Mouse (Mus musculus): ENCODE measurements around the gene Elfn2. TPM values are rescaled to one million over a fixed set of nuclear protein-coding genes. Genes with fewer than 3 reads are reported as not detected.

Gene Elfn2
- polyA plus RNA-seq, 1 experiment, result 0.01 TPM

DNA sequence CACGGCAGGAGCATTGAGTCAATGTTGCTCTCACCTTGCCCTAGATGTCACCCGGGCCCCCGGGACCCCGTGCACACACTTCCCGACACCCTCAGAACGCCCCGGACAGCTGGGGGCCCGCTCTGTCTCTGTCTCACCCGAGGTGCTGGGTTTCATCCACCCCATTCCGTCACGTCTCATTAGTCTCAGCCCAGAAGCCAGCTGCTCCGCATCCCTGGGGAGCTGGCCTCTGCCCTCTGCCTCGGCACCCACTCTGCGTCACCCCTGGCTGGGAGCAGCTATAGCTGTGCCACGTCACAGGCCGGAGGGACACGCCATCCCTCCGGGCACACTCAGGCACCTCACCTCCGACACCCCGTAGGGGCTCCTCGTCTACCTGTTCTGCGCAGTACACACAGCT is 38.3 kb downstream of the Elfn2 start:
- Histone ChIP-seq H3K4me1 (ENCODE audit: control insufficient read depth) (no peaks in the 10 kb centered on the region), H3K9me3 (ENCODE audit: control insufficient read depth, low read length) (no peaks in the 10 kb centered on the region), H3K36me3 (ENCODE audit: control insufficient read depth) (no peaks in the 10 kb centered on the region), H3K27me3 (ENCODE audit: control insufficient read depth) (peaks cover 8% of the 10 kb centered on the region; the same call in 1 of the 2 replicates), H3K4me3 (replicated peaks) (no peak overlapping the region)
- no peak for TF ChIP-seq GATA1 (IDR thresholded peaks at IDR 0.05; ENCODE audit: low read length)
- no peak for TF ChIP-seq TAL1 (IDR thresholded peaks at IDR 0.05; ENCODE audit: low read length)

DNA sequence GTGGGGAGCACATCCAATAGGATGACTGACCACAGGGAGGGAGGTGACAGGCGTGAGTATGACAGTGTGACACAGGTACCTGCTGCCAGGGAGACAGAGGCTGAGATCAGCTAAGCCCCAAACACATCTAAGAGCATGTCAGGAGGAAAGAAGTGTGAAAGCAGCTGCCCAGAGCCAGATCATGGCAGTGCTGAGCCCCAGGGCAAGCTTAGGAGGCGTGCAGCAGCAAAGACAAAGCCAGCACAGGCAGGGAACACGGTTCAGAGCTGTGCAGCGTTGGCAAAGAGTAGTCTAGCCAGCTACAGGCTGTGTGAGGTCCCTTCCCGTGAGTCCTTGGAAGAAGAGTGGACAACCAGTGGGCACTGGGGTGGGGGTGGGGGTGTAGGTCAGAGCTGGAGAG is 40.9 kb downstream of the Elfn2 start:
- TF ChIP-seq TAL1 (IDR thresholded peaks at IDR 0.05; ENCODE audit: low read length) (no peak), GATA1 (IDR thresholded peaks at IDR 0.05; ENCODE audit: low read length) (no peak)
- Histone ChIP-seq H3K9me3 (ENCODE audit: control insufficient read depth, low read length) (no peaks in the 10 kb centered on the region), H3K27me3 (ENCODE audit: control insufficient read depth) (peaks cover 15% of the 10 kb centered on the region), H3K36me3 (ENCODE audit: control insufficient read depth) (no peaks in the 10 kb centered on the region), H3K4me1 (ENCODE audit: control insufficient read depth) (no peaks in the 10 kb centered on the region), H3K4me3 (replicated peaks) (no peak overlapping the region)

DNA sequence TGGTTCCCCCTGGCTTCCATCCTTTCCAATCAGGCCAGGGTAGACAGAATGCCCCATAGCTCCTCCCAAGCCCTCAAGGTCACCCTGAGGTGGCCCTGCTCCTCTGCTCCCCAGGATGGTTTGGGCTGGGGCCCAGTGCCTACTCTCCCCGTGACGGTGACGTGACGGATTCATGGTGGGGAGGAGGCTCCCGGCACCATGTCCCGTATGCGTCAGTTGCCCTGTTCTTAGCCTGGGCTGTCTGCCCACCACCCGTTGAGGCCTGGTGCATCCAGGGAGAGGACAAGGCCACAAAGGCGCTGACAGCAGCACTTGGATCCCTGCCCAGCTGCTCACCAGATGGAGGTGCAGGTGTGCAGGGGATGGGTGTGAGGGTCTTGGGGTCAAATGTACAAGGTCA is 41.6 kb downstream of the Elfn2 start:
- Histone ChIP-seq H3K36me3 (ENCODE audit: control insufficient read depth) (no peaks in the 10 kb centered on the region), H3K4me1 (ENCODE audit: control insufficient read depth) (no peaks in the 10 kb centered on the region), H3K9me3 (ENCODE audit: control insufficient read depth, low read length) (no peaks in the 10 kb centered on the region), H3K4me3 (replicated peaks) (no peak overlapping the region), H3K27me3 (ENCODE audit: control insufficient read depth) (peaks cover 21% of the 10 kb centered on the region)
- TF ChIP-seq TAL1 (IDR thresholded peaks at IDR 0.05; ENCODE audit: low read length) (no peak), GATA1 (IDR thresholded peaks at IDR 0.05; ENCODE audit: low read length) (no peak)

DNA sequence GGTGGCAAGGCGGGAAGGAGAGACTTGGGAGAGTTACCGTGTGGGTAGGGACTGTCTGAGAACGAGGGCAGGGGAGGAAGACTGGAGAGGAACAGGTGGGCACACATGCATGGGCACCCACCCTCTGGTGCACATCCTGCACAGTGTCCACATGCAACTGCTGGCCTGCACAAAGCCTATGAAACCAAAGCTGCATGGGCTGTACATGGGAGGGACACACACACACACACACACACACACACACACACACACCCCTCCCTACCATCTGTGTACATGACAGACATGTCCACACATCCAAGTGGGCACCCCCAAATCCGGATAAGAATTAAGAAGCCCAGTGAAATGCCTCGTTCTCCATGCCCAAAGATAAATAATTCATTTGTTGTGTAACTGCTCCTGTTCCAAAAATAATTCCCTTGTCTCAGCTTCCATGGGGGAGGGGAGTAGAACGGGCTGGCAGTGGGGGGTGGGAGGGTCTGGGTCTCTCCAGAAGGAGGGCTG is 43.6 kb downstream of the Elfn2 start:
- TF ChIP-seq TAL1 (IDR thresholded peaks at IDR 0.05; ENCODE audit: low read length) (no peak), GATA1 (IDR thresholded peaks at IDR 0.05; ENCODE audit: low read length) (no peak)
- H3K4me3 ChIP-seq (replicated peaks), result no peak overlapping the region
- peaks cover 26% of the 10 kb centered on the region for H3K27me3 ChIP-seq (ENCODE audit: control insufficient read depth)
- H3K4me1 ChIP-seq (ENCODE audit: control insufficient read depth), result no peaks in the 10 kb centered on the region
- no peaks in the 10 kb centered on the region for H3K9me3 ChIP-seq (ENCODE audit: control insufficient read depth, low read length)
- H3K36me3 ChIP-seq (ENCODE audit: control insufficient read depth), result no peaks in the 10 kb centered on the region

DNA sequence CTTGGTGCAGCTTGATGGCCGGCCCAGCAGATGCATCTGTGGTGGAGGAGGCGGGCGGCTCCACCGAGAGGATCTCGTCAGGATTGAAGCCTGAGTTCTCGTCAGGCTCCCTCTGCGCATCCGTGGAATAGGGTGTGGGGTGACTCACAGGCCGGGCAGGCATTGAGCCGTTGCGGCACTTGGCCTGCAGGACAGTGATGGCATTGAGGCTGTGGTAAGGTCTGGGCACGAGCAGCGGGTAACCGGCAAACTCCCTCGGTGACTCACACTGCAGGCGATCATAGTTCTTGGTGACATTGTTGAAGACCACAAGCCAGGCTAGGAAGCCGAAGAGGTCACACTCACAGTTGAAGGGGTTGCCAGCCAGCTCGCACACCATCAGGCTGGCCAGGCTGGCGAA is 45.1 kb downstream of the Elfn2 start:
- H3K9me3 ChIP-seq (ENCODE audit: control insufficient read depth, low read length), result no peaks in the 10 kb centered on the region
- peaks cover 26% of the 10 kb centered on the region for H3K27me3 ChIP-seq (ENCODE audit: control insufficient read depth)
- no peak for TF ChIP-seq TAL1 (IDR thresholded peaks at IDR 0.05; ENCODE audit: low read length)
- no peak for TF ChIP-seq GATA1 (IDR thresholded peaks at IDR 0.05; ENCODE audit: low read length)
- H3K36me3 ChIP-seq (ENCODE audit: control insufficient read depth), result no peaks in the 10 kb centered on the region
- no peak overlapping the region for H3K4me3 ChIP-seq (replicated peaks)
- H3K4me1 ChIP-seq (ENCODE audit: control insufficient read depth), result no peaks in the 10 kb centered on the region

DNA sequence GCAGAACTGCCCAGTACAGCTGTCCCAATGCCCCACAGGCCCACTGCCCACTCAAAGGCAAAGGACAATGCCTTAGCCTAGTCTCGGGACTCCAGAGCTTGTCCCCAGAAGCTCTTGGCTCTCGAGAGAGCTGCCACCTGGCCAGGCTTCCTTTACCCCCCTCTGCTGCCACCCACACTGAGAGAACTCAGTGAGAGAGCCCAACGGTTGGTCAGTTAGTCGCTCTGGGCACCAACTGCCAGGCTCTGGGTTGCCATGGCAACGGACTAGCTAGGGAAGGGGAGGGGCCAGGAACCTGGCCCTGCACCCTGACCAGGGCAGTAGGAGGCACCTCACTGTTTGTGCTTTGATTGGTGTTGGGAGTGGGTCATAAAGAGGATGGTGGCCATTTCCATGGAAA is 48.2 kb downstream of the Elfn2 start:
- Histone ChIP-seq H3K4me1 (ENCODE audit: control insufficient read depth) (no peaks in the 10 kb centered on the region), H3K4me3 (replicated peaks) (no peak overlapping the region), H3K9me3 (ENCODE audit: control insufficient read depth, low read length) (no peaks in the 10 kb centered on the region), H3K27me3 (ENCODE audit: control insufficient read depth) (peaks cover 26% of the 10 kb centered on the region), H3K36me3 (ENCODE audit: control insufficient read depth) (no peaks in the 10 kb centered on the region)
- TF ChIP-seq TAL1 (IDR thresholded peaks at IDR 0.05; ENCODE audit: low read length) (no peak), GATA1 (IDR thresholded peaks at IDR 0.05; ENCODE audit: low read length) (no peak)

DNA sequence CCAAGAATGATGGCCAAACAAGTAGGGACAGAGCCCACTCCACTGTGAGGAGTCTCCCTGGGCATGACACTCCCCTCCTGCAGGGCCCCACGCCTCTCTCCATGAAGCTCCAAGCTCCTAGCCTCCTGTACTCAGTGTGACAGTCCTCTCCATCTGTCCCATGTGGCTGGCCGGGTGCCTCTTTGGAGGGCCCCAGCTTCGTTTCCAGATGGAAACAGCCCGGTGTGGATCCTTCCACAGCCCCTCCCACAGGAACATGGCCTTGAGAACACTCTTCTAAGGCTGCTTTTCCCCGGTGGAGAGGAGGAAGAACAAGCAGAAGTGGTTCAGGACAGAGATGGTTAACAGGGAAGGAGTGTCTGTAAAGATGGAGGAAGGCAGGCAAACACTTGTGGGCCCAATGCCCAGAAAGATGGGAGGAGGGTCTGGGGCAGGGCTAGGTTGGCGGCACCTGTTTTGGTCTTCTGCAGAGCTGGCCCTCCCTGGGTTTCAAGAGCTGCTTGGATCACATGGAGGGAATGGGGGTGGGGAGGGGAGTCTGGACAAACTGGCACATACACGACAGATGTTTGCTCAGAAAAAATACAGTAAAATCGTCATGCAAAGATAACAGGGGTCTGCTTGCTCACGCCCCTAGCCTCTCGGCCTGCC is 49.2 kb downstream of the Elfn2 start:
- no peak for TF ChIP-seq GATA1 (IDR thresholded peaks at IDR 0.05; ENCODE audit: low read length)
- no peak for TF ChIP-seq TAL1 (IDR thresholded peaks at IDR 0.05; ENCODE audit: low read length)
- Histone ChIP-seq H3K4me3 (replicated peaks) (no peak overlapping the region), H3K9me3 (ENCODE audit: control insufficient read depth, low read length) (no peaks in the 10 kb centered on the region), H3K36me3 (ENCODE audit: control insufficient read depth) (no peaks in the 10 kb centered on the region), H3K4me1 (ENCODE audit: control insufficient read depth) (no peaks in the 10 kb centered on the region), H3K27me3 (ENCODE audit: control insufficient read depth) (peaks cover 26% of the 10 kb centered on the region)

DNA sequence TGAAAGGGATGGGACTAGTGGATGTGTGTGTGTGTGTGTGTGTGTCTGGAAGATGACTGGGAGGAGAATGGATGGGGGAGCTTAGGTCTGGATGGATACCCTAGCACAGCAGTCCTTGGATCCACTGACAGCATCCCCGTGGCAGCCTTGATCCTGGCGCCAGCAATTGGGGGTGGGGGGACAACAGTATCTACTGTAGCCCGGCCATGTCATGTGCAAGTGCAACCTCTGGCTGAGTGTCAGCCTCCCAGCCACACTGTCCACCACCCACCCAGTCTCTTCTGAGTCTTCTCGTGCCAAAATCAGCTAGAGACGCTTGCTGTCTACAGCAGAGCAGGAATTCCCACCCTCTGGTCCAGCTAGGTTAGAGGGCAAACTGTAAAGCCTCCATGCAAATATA is 54.3 kb downstream of the Elfn2 start:
- Histone ChIP-seq H3K27me3 (ENCODE audit: control insufficient read depth) (no peaks in the 10 kb centered on the region), H3K9me3 (ENCODE audit: control insufficient read depth, low read length) (no peaks in the 10 kb centered on the region), H3K36me3 (ENCODE audit: control insufficient read depth) (no peaks in the 10 kb centered on the region), H3K4me1 (ENCODE audit: control insufficient read depth) (no peaks in the 10 kb centered on the region), H3K4me3 (replicated peaks) (no peak overlapping the region)
- TF ChIP-seq GATA1 (IDR thresholded peaks at IDR 0.05; ENCODE audit: low read length) (no peak), TAL1 (IDR thresholded peaks at IDR 0.05; ENCODE audit: low read length) (no peak)

DNA sequence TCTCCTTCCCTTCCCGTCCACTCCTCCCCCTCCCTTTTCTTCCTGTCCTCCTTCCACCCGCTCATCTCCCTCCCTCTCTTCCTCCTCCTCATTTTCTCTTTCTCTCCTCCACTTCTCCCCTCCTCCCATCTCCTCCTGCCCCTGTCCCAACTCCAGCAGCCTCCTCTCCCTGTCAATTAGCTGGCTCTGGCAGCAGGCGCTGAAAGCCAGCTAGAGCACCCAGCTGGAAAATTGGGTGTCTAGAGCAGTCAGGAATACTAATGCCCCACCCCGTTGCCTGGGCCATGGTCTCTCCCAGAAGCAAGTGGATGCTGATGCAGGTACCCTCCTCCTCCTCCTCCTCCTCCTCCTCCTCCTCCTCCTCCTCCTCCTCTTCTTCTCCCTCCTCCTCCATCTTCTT is 67.4 kb downstream of the Elfn2 start:
- Histone ChIP-seq H3K36me3 (ENCODE audit: control insufficient read depth) (no peaks in the 10 kb centered on the region), H3K4me1 (ENCODE audit: control insufficient read depth) (no peaks in the 10 kb centered on the region), H3K27me3 (ENCODE audit: control insufficient read depth) (no peaks in the 10 kb centered on the region), H3K4me3 (replicated peaks) (no peak overlapping the region), H3K9me3 (ENCODE audit: control insufficient read depth, low read length) (no peaks in the 10 kb centered on the region)
- TF ChIP-seq GATA1 (IDR thresholded peaks at IDR 0.05; ENCODE audit: low read length) (no peak), TAL1 (IDR thresholded peaks at IDR 0.05; ENCODE audit: low read length) (no peak)

DNA sequence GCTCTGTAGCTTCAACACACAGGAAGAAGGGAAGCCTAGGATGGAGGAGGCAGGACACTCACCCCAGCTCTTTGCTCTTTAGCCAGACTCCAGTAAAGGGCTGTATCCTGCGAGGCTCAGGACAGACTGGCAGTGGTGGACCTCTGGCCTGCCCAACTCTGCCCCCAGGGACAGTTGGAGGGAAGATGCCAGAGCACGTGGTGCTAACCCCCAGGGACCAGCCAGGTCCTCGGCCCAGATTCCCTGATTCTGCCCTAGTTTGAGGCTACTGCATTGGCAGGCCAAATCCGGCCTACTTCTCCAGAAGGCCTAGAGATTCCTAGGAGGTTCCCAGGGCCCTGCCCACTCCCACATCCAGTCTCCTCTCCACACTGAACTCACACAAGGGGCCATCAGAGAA is 70.8 kb downstream of the Elfn2 start:
- H3K4me1 ChIP-seq (ENCODE audit: control insufficient read depth), result no peaks in the 10 kb centered on the region
- no peaks in the 10 kb centered on the region for H3K9me3 ChIP-seq (ENCODE audit: control insufficient read depth, low read length)
- no peaks in the 10 kb centered on the region for H3K27me3 ChIP-seq (ENCODE audit: control insufficient read depth)
- H3K36me3 ChIP-seq (ENCODE audit: control insufficient read depth), result no peaks in the 10 kb centered on the region
- TF ChIP-seq TAL1 (IDR thresholded peaks at IDR 0.05; ENCODE audit: low read length) (no peak), GATA1 (IDR thresholded peaks at IDR 0.05; ENCODE audit: low read length) (no peak)
- no peak overlapping the region for H3K4me3 ChIP-seq (replicated peaks)

Measured in erythroblast, embryonic 14.5 days (primary cell).